Mouse (Mus musculus): Measurements from ENCODE around the gene Ppfia2. TPM values are rescaled to one million over a fixed set of nuclear protein-coding genes. Genes with fewer than 3 reads are reported as not detected.

Ppfia2 gene
- polyA plus RNA-seq (2012; fragmentation: generic; extraction: Trizol) = not detected

DNA sequence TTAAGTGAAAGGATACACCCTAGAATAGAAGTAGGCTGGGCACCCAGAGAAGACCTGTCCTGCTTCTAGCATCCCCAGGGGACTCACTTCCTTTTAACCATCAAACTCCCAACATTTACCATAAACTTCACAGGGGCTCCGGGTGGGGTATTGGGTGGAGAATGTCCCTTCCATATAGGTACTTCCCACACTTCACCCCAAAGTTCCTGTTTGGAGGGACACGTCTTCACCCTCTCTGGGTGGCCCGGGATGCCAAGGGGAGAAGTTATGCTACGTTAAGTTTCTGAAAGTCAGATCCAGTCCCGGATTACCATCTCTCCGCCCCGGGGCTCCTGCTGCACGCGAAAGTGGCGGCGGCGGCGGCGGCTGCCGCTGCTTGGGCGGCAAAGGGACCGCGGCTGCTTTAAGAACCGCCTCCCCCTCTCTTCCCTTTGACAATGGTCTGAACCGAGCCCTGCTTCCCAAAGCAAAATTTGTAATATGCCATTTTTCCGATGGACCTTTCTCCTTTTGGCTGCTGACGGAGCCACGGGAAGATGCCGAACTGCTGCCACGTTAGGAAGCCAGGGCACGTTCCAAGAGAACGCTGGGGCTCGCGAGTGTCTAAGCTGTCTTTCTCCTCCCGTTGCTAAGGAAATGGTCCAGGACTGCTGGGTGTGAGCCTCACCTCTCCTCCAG, at the start of gene Ppfia2:
Ppfia2 (plus strand) TSS at position 485 of the 678 bp plus-strand sequence.
- TF ChIP-seq MAX (IDR thresholded peaks at IDR 0.05; ENCODE audit: low read depth) = no peak
- no peak for TF ChIP-seq MYOG (IDR thresholded peaks at IDR 0.05; ENCODE audit: control insufficient read depth in 1 of 3, insufficient read depth in 1 of 3, insufficient read length in 2 of 3, low read depth in 2 of 3)
- no peak for TF ChIP-seq POLR2A (IDR thresholded peaks at IDR 0.05; ENCODE audit: insufficient read length, low read depth)
- no peak for TF ChIP-seq USF1 (IDR thresholded peaks at IDR 0.05; ENCODE audit: low read depth)
- no peak for TF ChIP-seq CEBPB (IDR thresholded peaks at IDR 0.05; ENCODE audit: insufficient read depth, poor library complexity, severe bottlenecking)
- H3K27me3 ChIP-seq (ENCODE audit: control insufficient read depth, insufficient read depth, insufficient read length) = no peaks in the 10 kb centered on the region
- no peaks in the 10 kb centered on the region for H3K79me2 ChIP-seq (ENCODE audit: control insufficient read depth, insufficient read depth)
- H3ac ChIP-seq (ENCODE audit: control insufficient read depth, insufficient read length) = no peak within 1 kb of the TSS
- no peak within 1 kb of the TSS for H3K4me3 ChIP-seq
- H3K4me2 ChIP-seq (ENCODE audit: low read depth) = peak within 1 kb of the TSS; percentile 52
- H3K36me3 ChIP-seq (ENCODE audit: control insufficient read depth, insufficient read depth) = no peaks in the 10 kb centered on the region

GRCm38 (mm10) chr10:106468956-106469721, 1.0 kb upstream of the Ppfia2 start:
- Histone ChIP-seq H3ac (ENCODE audit: control insufficient read depth, insufficient read length) (no peak overlapping the region), H3K36me3 (ENCODE audit: control insufficient read depth, insufficient read depth) (no peaks in the 10 kb centered on the region), H3K4me2 (ENCODE audit: low read depth) (no peak overlapping the region), H3K79me2 (ENCODE audit: control insufficient read depth, insufficient read depth) (no peaks in the 10 kb centered on the region), H3K27me3 (ENCODE audit: control insufficient read depth, insufficient read depth, insufficient read length) (no peaks in the 10 kb centered on the region), H3K4me3 (no peak overlapping the region)
- TF ChIP-seq REST (IDR thresholded peaks at IDR 0.05; ENCODE audit: insufficient read depth, insufficient read length) (no peak), POLR2AphosphoS2 (IDR thresholded peaks at IDR 0.05; ENCODE audit: insufficient read length, low read depth) (no peak), E2F4 (IDR thresholded peaks at IDR 0.05; ENCODE audit: insufficient read depth) (no peak), CEBPB (IDR thresholded peaks at IDR 0.05; ENCODE audit: insufficient read depth, poor library complexity, severe bottlenecking) (no peak), TCF3 (IDR thresholded peaks at IDR 0.05; ENCODE audit: insufficient read length, low read depth) (no peak), MYOG (IDR thresholded peaks at IDR 0.05; ENCODE audit: control insufficient read depth in 1 of 3, insufficient read depth in 1 of 3, insufficient read length in 2 of 3, low read depth in 2 of 3) (no peak), MYOD1 (IDR thresholded peaks at IDR 0.05; ENCODE audit: control insufficient read depth in 1 of 3, insufficient read length in 2 of 3, low read depth in 2 of 3) (no peak), MAX (IDR thresholded peaks at IDR 0.05; ENCODE audit: low read depth) (no peak), SRF (IDR thresholded peaks at IDR 0.05; ENCODE audit: control insufficient read depth, insufficient read length, low read depth) (no peak), TCF12 (IDR thresholded peaks at IDR 0.05; ENCODE audit: insufficient read depth, poor library complexity, severe bottlenecking) (no peak)

DNA sequence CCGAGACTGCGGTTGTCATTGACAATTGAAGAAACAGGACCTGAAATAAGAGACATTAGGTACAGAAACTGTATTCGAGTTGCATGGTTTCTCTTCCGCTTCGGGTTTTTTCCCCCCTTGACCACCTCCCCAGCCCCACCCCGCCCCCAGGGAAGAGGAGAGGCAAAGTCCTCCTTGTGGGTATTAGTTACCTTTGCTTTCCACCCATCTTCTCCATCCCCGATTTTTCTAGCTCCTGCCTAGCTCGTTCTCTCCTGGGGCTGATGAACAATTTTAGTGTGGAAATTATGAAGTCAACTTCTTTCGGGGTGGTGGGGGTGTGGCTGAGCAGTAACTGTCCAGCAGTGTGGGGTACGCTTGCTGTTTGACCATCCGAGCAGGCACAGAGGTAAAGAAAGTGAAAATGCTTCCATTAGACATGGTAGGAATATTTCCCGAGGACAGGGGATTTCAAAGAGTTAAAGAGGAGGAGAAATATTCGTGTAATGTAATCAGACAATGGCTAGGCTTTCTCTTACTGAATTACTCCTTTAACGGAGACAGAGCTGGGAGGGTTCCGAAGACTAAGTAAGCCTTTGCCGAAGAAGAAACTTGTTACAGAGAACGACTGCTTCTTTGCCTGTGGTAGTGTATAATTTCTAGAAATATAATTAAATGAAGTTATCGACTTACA, 530 bp downstream of the Ppfia2 start:
- Histone ChIP-seq H3K4me3 (no peak overlapping the region), H3K4me2 (ENCODE audit: low read depth) (peak overlapping the region; percentile 52), H3K79me2 (ENCODE audit: control insufficient read depth, insufficient read depth) (no peaks in the 10 kb centered on the region), H3K27me3 (ENCODE audit: control insufficient read depth, insufficient read depth, insufficient read length) (no peaks in the 10 kb centered on the region), H3K36me3 (ENCODE audit: control insufficient read depth, insufficient read depth) (no peaks in the 10 kb centered on the region), H3ac (ENCODE audit: control insufficient read depth, insufficient read length) (no peak overlapping the region)
- TF ChIP-seq MYOG (IDR thresholded peaks at IDR 0.05; ENCODE audit: control insufficient read depth in 1 of 3, insufficient read depth in 1 of 3, insufficient read length in 2 of 3, low read depth in 2 of 3) (no peak), CEBPB (IDR thresholded peaks at IDR 0.05; ENCODE audit: insufficient read depth, poor library complexity, severe bottlenecking) (no peak), TCF12 (IDR thresholded peaks at IDR 0.05; ENCODE audit: insufficient read depth, poor library complexity, severe bottlenecking) (no peak), MYOD1 (IDR thresholded peaks at IDR 0.05; ENCODE audit: control insufficient read depth in 1 of 3, insufficient read length in 2 of 3, low read depth in 2 of 3) (no peak)

GRCm38 (mm10) chr10:106509281-106510165, 39.4 kb downstream of the Ppfia2 start:
- no peak overlapping the region for H3K4me2 ChIP-seq (ENCODE audit: low read depth)
- no peaks in the 10 kb centered on the region for H3K36me3 ChIP-seq (ENCODE audit: control insufficient read depth, insufficient read depth)
- no peak for TF ChIP-seq MYOG (IDR thresholded peaks at IDR 0.05; ENCODE audit: control insufficient read depth in 1 of 3, insufficient read depth in 1 of 3, insufficient read length in 2 of 3, low read depth in 2 of 3)
- TF ChIP-seq USF1 (IDR thresholded peaks at IDR 0.05; ENCODE audit: low read depth) = no peak
- TF ChIP-seq MAX (IDR thresholded peaks at IDR 0.05; ENCODE audit: low read depth) = no peak
- TF ChIP-seq TCF12 (IDR thresholded peaks at IDR 0.05; ENCODE audit: insufficient read depth, poor library complexity, severe bottlenecking) = no peak
- no peak for TF ChIP-seq REST (IDR thresholded peaks at IDR 0.05; ENCODE audit: insufficient read depth, insufficient read length)
- no peak for TF ChIP-seq POLR2AphosphoS2 (IDR thresholded peaks at IDR 0.05; ENCODE audit: insufficient read length, low read depth)
- no peak for TF ChIP-seq E2F4 (IDR thresholded peaks at IDR 0.05; ENCODE audit: insufficient read depth)
- TF ChIP-seq MYOD1 (IDR thresholded peaks at IDR 0.05; ENCODE audit: control insufficient read depth in 1 of 3, insufficient read length in 2 of 3, low read depth in 2 of 3) = no peak
- TF ChIP-seq TCF3 (IDR thresholded peaks at IDR 0.05; ENCODE audit: insufficient read length, low read depth) = no peak
- TF ChIP-seq SRF (IDR thresholded peaks at IDR 0.05; ENCODE audit: control insufficient read depth, insufficient read length, low read depth) = no peak
- no peak for TF ChIP-seq POLR2A (IDR thresholded peaks at IDR 0.05; ENCODE audit: insufficient read length, low read depth)
- no peak for TF ChIP-seq CEBPB (IDR thresholded peaks at IDR 0.05; ENCODE audit: insufficient read depth, poor library complexity, severe bottlenecking)
- H3K79me2 ChIP-seq (ENCODE audit: control insufficient read depth, insufficient read depth) = no peaks in the 10 kb centered on the region
- H3K4me3 ChIP-seq = no peak overlapping the region
- H3K27me3 ChIP-seq (ENCODE audit: control insufficient read depth, insufficient read depth, insufficient read length) = no peaks in the 10 kb centered on the region
- H3ac ChIP-seq (ENCODE audit: control insufficient read depth, insufficient read length) = no peak overlapping the region

All from myocyte (in vitro differentiated cells).